Mouse (Mus musculus): ENCODE data around the gene Ripor2.

The Ripor2 gene

DNA sequence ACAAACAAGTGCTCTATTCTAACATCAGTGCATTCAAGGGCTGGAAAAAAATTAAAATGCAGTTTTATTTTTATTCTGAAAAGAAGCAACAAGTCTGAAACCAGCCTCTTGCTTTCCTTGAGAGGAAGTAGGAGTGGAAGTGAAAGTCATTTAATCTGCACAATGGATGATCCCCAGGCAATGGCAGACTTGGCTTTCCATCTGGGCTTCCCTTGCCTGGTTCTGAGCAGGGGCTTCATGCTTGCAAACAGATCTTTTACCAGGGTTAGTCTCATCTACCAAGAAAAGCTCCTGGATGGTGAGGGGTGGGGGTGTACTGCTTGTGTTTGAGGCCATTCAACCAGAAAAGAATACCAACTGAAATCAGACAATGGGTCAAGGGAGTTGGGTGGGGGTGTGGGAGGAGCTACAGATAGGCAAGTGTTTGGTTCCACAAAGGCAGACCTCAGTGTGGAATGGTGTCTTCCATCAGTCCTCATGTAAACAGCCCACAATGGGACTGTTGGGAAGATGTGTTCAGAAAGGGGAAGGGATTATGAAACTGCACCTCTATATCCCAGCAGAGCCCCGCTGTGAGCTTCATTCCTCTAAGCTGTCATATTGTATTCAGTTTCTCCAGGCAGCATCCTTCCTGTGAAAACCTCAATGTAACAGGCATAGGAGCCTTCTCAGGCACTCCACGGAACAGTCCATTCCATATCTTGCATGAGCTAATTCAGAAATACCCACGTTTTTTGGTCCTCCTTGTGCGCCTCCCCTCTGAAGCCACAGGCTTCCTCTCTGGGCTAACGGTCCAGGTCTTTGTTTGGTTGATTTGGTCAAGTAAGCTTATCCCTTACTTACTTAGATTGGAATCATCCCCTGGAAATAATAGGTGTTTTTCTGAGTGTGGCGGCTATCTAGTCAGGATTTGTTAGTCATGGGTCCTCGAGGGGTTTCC is 59.8 kb downstream of the Ripor2 start:
- in situ Hi-C loops (cut with MboI, MseI) = no loop called here

DNA sequence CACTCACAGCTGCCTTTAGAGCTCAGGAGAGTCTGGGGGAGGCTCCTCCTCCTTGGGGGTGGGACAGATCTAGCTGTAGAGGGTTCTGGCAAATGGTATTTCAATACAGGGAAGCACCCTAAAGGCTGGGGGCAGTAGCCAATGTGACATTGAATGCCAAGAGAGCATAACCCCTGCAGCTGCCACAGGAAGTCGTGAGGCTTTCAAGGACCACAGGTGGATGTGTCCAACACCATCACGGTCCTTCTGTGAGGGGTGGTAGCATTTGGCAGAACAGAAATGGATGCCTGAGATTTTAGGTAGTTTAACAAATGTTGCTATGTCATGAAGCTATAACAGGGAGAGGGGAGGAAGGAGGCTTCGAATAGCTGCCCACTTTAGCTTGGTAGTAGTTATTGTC is 63.2 kb downstream of the Ripor2 start:
- in situ Hi-C loops (cut with MboI, MseI) = no loop called here

DNA sequence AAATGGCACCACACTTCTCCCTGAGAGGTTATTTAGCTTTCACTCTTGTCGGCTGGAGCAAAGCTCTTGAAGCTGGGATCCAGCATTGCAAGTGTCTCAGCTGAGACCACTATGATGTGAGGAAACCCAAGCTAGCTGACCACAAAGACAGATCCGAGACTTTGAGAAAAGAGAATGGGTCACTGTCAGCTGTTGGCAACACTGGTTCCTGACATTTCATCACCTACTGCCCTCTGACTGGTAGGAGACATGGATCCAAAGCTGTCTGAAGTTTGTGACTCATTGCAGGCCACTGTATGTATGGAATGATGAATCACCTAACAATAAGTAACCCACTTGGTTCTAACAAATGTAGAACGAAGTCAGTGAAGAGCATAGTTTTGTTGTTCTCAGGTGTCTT is 64.3 kb downstream of the Ripor2 start:
- in situ Hi-C loops (cut with MboI, MseI) = no loop called here

DNA sequence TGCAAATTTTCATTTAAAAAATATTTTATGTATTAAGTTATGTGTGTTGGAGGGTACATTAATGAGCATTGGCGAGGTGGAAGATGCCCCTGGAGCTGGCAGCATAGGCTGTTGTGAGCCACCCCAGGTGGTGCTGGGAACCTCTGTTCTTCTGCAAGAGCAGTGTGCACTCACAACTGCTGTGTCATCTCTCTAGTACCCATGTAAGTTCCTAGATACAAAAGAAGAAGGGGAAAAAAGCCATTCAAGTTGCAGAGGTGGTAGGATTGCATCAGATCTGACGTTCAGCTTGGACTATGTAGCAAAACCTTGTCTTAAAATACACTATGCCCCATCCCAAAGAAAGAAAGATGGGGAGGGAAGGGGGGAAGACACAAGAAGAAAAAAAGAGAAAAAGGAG is 65.5 kb downstream of the Ripor2 start:
- in situ Hi-C loops (cut with MboI, MseI) = no loop called here

- in situ Hi-C loops (cut with MboI, MseI) = no loop called here
These were observed 66.0 kb downstream of the Ripor2 start for GRCm38 (mm10) chr13:24648027-24648426.

- in situ Hi-C loops (cut with MboI, MseI) = no loop called here
These were observed 66.7 kb downstream of the Ripor2 start for GRCm38 (mm10) chr13:24648668-24649067.

GRCm38 (mm10) chr13:24649099-24649498 is 67.1 kb downstream of the Ripor2 start:
- in situ Hi-C loops (cut with MboI, MseI) = no loop called here

DNA sequence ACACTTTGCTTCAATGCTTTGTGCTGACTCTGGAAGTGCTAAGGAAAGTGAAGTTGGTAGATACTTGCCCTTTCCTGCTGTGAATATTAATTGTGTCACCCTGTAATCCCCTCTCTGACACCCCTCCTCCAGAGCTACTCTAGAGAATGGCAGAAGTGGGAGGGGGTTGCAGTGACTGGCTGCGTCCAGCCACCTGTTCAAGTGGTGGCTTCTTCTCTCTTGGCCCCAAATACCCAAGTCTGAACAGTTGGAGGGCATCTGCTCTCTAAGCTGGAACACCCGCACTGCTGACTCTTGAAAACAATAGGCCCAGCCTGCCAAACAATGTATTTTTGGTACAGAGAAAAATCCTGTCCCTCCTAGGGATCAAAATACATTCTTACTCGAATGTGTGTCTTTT is 69.0 kb downstream of the Ripor2 start:
- in situ Hi-C loops (cut with MboI, MseI) = no loop called here

- in situ Hi-C loops (cut with MboI, MseI) = no loop called here
These were observed 73.1 kb downstream of the Ripor2 start for GRCm38 (mm10) chr13:24654919-24655635.

DNA sequence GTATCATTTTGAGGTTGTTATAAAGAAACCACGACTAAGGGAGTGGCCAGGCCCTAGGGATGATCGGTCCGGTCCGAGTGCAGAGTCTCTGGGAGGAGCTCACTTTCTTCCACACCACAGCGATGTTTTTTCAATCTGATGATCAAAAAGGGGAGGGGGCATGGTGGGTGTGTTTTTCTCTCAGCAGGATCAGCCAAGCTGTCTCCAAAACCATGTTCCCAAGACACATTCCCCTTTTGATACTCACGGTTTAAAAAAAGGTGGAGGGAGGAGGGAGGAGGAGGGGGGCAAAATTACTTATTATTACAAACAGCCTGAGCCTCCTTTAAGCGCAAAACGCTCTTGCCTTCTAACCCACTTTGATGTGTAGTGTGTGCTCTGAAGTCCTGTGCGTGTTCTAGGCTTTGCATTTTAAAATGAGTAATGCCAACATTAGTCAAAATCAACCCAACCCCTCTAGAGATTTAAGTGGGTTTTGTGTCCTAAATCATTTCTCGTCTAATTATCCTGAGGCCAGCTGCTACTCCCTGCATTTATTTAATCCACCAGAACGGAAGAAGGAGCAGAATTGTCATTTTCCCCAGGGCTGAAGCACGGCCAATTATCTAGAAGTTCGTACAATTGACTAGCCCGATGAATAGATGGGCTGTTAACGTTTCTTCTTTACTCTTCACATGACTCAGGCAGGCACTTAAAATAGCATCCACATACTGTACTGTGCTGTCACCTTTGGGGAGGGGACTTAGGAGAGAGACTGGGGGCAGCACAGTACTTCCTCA is 74.9 kb downstream of the Ripor2 start:
- in situ Hi-C loops (cut with MboI, MseI) = no loop called here

- in situ Hi-C loops (cut with MboI, MseI) = no loop called here
These were observed 84.8 kb downstream of the Ripor2 start for GRCm38 (mm10) chr13:24666763-24667162.

- in situ Hi-C loops (cut with MboI, MseI) = no loop called here
These were observed 86.6 kb downstream of the Ripor2 start for GRCm38 (mm10) chr13:24668556-24668955.

- in situ Hi-C loops (cut with MboI, MseI) = no loop called here
These were observed 88.7 kb downstream of the Ripor2 start for GRCm38 (mm10) chr13:24670676-24671075.

- in situ Hi-C loops (cut with MboI, MseI) = no loop called here
These were observed 97.2 kb downstream of the Ripor2 start for GRCm38 (mm10) chr13:24679027-24679680.

- in situ Hi-C loops (cut with MboI, MseI) = no loop called here
These were observed 99.0 kb downstream of the Ripor2 start for GRCm38 (mm10) chr13:24680951-24681350.

DNA sequence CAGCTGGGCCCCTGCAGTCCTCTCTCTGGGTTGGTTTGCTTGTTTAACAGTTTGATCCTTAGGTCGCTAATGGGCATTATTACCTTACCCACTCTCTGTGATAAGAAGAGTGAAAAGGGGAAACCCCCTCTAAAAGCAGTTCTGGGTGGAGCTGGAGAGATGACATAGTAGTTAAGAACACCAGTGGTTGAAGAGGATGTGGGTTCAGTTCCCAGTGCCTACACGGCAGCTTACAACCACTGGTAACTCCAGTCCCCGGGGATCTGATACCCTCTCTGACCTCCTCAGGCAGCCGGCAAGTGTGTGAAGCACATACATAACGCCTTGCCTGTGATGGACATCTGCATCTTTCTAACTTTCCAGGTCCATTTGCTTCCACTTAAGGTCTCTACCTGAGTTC is 100.4 kb downstream of the Ripor2 start:
- in situ Hi-C loops (cut with MboI, MseI) = no loop called here

- in situ Hi-C loops (cut with MboI, MseI) = no loop called here
These were observed 102.5 kb downstream of the Ripor2 start for GRCm38 (mm10) chr13:24684503-24684902.

- in situ Hi-C loops (cut with MboI, MseI) = loop anchor here (5.0 kb wide), 3 partner anchors 169 to 349 kb away; no protein-coding TSS in a partner anchor
These were observed 103.9 kb downstream of the Ripor2 start for GRCm38 (mm10) chr13:24685846-24686245.

DNA sequence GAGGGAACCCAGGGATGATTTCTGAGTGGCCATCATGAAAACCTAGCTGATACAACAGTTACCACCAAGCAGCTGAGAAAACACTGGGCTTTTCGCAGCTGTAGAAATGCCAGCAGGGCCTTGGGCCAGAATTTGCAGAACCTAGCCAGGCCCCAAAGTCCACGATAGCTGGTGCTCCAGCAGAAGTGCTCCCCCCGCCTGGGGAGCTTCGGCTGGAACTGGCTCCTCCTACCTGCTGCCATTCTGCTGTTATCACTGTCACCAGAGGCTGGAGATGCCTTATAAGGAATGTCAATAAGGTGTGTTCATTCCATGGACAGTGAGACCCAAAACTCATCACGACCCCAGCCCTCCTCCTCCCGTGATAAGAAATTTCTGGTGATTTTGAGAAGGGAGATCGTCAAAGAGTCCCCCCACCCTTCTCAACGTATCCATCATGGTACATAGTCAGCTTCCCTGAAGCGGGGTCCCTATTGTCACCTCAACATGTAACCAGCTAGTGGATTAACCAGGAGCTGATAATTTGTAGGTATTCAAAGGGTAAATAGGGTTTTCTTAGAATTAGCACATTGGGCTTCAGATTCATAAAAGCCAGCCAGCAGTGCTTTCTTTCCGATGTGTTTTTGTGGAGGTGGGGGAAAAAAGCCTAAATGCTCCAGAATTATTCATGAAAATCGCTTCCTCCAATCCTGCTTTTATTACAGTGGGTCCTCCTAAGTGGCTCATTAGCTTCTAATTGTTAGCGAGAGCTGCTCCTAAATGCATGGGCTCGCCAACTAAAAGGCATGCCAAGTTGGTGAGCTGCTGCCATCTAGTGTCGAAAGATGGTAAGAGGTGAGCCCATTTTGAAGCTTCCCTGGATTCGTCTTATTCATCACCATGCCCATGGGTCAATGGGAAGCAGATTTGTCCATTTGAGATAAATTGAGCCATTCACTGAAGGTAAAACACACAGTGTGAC is 105.0 kb downstream of the Ripor2 start:
- in situ Hi-C loops (cut with MboI, MseI) = loop anchor here (5.0 kb wide), 3 partner anchors 170 to 350 kb away; no protein-coding TSS in a partner anchor

DNA sequence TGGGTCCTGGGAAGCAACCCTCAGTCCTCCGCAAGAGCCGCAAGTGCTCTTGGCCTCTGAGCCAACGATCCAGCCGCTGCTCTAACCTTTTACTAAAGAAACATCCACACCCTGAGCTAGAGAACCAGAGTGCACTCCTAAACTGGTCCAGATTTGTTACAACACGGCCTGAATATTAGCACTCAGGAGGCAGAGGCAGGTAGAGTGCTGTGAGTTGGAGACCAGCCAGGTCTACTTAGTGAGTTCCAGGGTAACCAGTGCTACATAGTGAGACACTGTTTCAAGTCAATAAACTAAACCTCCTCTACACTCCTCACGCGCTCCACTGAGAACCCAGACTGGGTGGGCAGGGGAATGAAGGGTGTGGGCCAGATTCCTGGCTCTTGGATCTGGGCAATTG is 111.3 kb downstream of the Ripor2 start:
- in situ Hi-C loops (cut with MboI, MseI) = loop anchor here in 1 of 2 experiments (5.0 kb wide), 1 partner anchor 356 kb away; no protein-coding TSS in a partner anchor

Measured in T-helper 17 cell (primary cell).